ENCODE assay signal across 20 mouse cellular contexts in the genomic region with DNA sequence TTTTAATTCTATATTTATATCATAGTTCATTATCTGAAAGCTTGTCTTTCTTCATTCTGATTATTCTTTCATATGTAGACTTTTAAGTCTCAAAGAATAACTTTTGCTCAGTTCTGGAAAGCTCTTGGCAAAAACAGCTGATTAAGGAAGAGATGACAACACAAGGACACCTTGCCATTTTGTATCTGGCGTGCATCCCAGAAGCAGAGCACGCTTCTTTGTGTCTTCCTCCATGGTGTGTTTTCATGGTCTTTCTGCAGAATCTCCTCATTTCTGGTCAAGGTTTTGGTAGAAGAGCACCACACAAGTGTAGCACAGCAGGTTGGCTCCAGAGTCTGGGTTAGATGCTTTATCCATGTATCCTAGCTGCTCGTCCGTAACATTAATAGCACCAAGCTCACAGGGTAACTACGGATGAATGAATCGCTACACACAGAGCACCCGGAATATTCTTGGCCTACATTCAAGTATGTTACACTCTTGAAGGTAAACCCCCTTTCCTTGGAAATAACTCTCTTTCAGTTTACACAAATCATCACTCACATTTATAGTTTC.
DNase-seq lines count a peak whose midpoint lies in the region; ATAC-seq and TF ChIP-seq lines count a peak whose summit lies in the region.
"Had no signal": no experiment of that assay in that cellular context is flagged by ENCODE, and none has a peak within 500 bp of the region (broad histone marks: within the 10 kb centered on the region; RNA-seq: fewer than 3 reads in every experiment).

No protein-coding gene starts in this region.

- H3K27ac ChIP-seq in hindbrain, postnatal 0 days = no peak overlapping the region
- H3K27ac ChIP-seq in hindbrain, embryonic 14.5 days = no peak overlapping the region
- H3K27ac ChIP-seq in lung, embryonic 14.5 days (ENCODE audit: low read depth) = no peak overlapping the region
- H3K27ac ChIP-seq in forebrain, embryonic 10.5 days = no peak overlapping the region
- H3K27ac ChIP-seq: heart, embryonic 13.5 days; hindbrain, embryonic 15.5 days; stomach, embryonic 15.5 days had no signal

- no peaks in the 10 kb centered on the region for H3K27me3 ChIP-seq in hindbrain, postnatal 0 days (ENCODE audit: insufficient read depth, low read length)
- H3K27me3 ChIP-seq in hindbrain, embryonic 14.5 days (ENCODE audit: control insufficient read depth, insufficient read depth, low read length) = no peaks in the 10 kb centered on the region
- H3K27me3 ChIP-seq in lung, embryonic 14.5 days (ENCODE audit: insufficient read depth, low read length) = no peaks in the 10 kb centered on the region
- H3K27me3 ChIP-seq in forebrain, embryonic 10.5 days (ENCODE audit: poor library complexity, severe bottlenecking) = no peaks in the 10 kb centered on the region
- H3K27me3 ChIP-seq: heart, embryonic 13.5 days; hindbrain, embryonic 15.5 days; stomach, embryonic 15.5 days had no signal

- DNase-seq in hindbrain, postnatal 0 days (ENCODE audit: low spot score) = peak; percentile 31
- DNase-seq in hindbrain, embryonic 14.5 days (ENCODE audit: low spot score) = no peak
- DNase-seq in lung, embryonic 14.5 days = peak; percentile 48
- no peak for DNase-seq in lung, adult 2 months
- DNase-seq in adrenal gland, postnatal 25 days = peak; percentile 55
- no peak for DNase-seq in layer of hippocampus, postnatal 36 days
- DNase-seq in forebrain, embryonic 10.5 days (ENCODE audit: extremely low spot score, low spot score) = no peak
- DNase-seq: cerebellum, postnatal 25 days; embryo, embryonic 11 days; heart, adult 18-20 months; heart, postnatal 36 days; lung, adult 18-20 months; lung, postnatal 36 days; retina, postnatal 1 day; thymus, adult 18-20 months had no signal

- no peak for TF ChIP-seq POLR2A in lung, adult 2 months (IDR thresholded peaks at IDR 0.05; ENCODE audit: borderline replicate concordance, extremely low read depth, low read depth, low read length)

- no peak overlapping the region for H3K4me2 ChIP-seq in hindbrain, postnatal 0 days (ENCODE audit: low read depth, low read length)
- no peak overlapping the region for H3K4me2 ChIP-seq in hindbrain, embryonic 14.5 days (replicated peaks)
- H3K4me2 ChIP-seq in lung, embryonic 14.5 days = no peak overlapping the region
- H3K4me2 ChIP-seq: heart, embryonic 13.5 days; hindbrain, embryonic 15.5 days; liver, embryonic 11.5 days; stomach, embryonic 15.5 days had no signal

- H3K36me3 ChIP-seq in hindbrain, postnatal 0 days (ENCODE audit: insufficient read depth, low read length) = no peaks in the 10 kb centered on the region
- H3K36me3 ChIP-seq in hindbrain, embryonic 14.5 days (replicated peaks; ENCODE audit: control insufficient read depth, insufficient read depth) = no peaks in the 10 kb centered on the region
- H3K36me3 ChIP-seq in lung, embryonic 14.5 days (ENCODE audit: insufficient read depth) = no peaks in the 10 kb centered on the region
- H3K36me3 ChIP-seq in forebrain, embryonic 10.5 days (replicated peaks) = no peaks in the 10 kb centered on the region
- H3K36me3 ChIP-seq: heart, embryonic 13.5 days; hindbrain, embryonic 15.5 days; stomach, embryonic 15.5 days had no signal

- no peak for TF ChIP-seq CTCF in hindbrain, postnatal 0 days (IDR thresholded peaks at IDR 0.05; ENCODE audit: low read depth)
- TF ChIP-seq CTCF in lung, embryonic 14.5 days (IDR thresholded peaks at IDR 0.05; ENCODE audit: low read depth) = no peak
- TF ChIP-seq CTCF in lung, adult 2 months (IDR thresholded peaks at IDR 0.05; ENCODE audit: insufficient read depth, low read length) = no peak

- no peaks in the 10 kb centered on the region for H3K9me3 ChIP-seq in hindbrain, postnatal 0 days (ENCODE audit: low read length)
- H3K9me3 ChIP-seq in hindbrain, embryonic 14.5 days (ENCODE audit: control insufficient read depth, low read length) = no peaks in the 10 kb centered on the region
- no peaks in the 10 kb centered on the region for H3K9me3 ChIP-seq in lung, embryonic 14.5 days (ENCODE audit: low read depth, low read length)
- no peaks in the 10 kb centered on the region for H3K9me3 ChIP-seq in forebrain, embryonic 10.5 days
- H3K9me3 ChIP-seq: heart, embryonic 13.5 days; hindbrain, embryonic 15.5 days; stomach, embryonic 15.5 days had no signal

- 47% methylated on average over 7 of the region's 7 CpGs for WGBS in hindbrain, postnatal 0 days
- WGBS in hindbrain, embryonic 14.5 days = 85% methylated on average over 7 of the region's 7 CpGs
- WGBS in lung, embryonic 14.5 days = 50% methylated on average over 7 of the region's 7 CpGs
- WGBS in lung, adult 2 months = 64% methylated on average over 7 of the region's 7 CpGs
- WGBS in forebrain, embryonic 10.5 days = 95% methylated on average over 7 of the region's 7 CpGs

- no peak overlapping the region for H3K4me3 ChIP-seq in hindbrain, postnatal 0 days (ENCODE audit: low read length)
- H3K4me3 ChIP-seq in hindbrain, embryonic 14.5 days (replicated peaks; ENCODE audit: low read length) = no peak overlapping the region
- no peak overlapping the region for H3K4me3 ChIP-seq in lung, embryonic 14.5 days (ENCODE audit: low read depth, low read length)
- no peak overlapping the region for H3K4me3 ChIP-seq in lung, adult 2 months (replicated peaks; ENCODE audit: extremely low read depth, low read depth, low read length)
- H3K4me3 ChIP-seq in forebrain, embryonic 10.5 days = no peak overlapping the region
- H3K4me3 ChIP-seq: heart, embryonic 13.5 days; hindbrain, embryonic 15.5 days; stomach, embryonic 15.5 days had no signal

- no peak overlapping the region for H3K9ac ChIP-seq in hindbrain, postnatal 0 days (replicated peaks; ENCODE audit: low read length)
- no peak overlapping the region for H3K9ac ChIP-seq in hindbrain, embryonic 14.5 days
- no peak overlapping the region for H3K9ac ChIP-seq in lung, embryonic 14.5 days
- H3K9ac ChIP-seq: heart, embryonic 13.5 days; hindbrain, embryonic 15.5 days; stomach, embryonic 15.5 days had no signal

- ATAC-seq in hindbrain, postnatal 0 days = no peak
- ATAC-seq in hindbrain, embryonic 14.5 days (ENCODE audit: low FRiP score) = no peak
- ATAC-seq in lung, embryonic 14.5 days (ENCODE audit: insufficient read depth) = no peak
- ATAC-seq: intestine, embryonic 16.5 days had no signal

- H3K4me1 ChIP-seq in hindbrain, postnatal 0 days (ENCODE audit: insufficient read depth, low read length) = no peaks in the 10 kb centered on the region
- H3K4me1 ChIP-seq in hindbrain, embryonic 14.5 days (replicated peaks; ENCODE audit: control insufficient read depth, insufficient read depth, low read length) = no peaks in the 10 kb centered on the region
- H3K4me1 ChIP-seq in lung, embryonic 14.5 days (ENCODE audit: insufficient read depth) = no peaks in the 10 kb centered on the region
- H3K4me1 ChIP-seq in lung, adult 2 months (ENCODE audit: control insufficient read depth, insufficient read depth, low read length) = no peaks in the 10 kb centered on the region
- peaks cover 14% of the 10 kb centered on the region for H3K4me1 ChIP-seq in forebrain, embryonic 10.5 days
- H3K4me1 ChIP-seq: hindbrain, embryonic 15.5 days; stomach, embryonic 15.5 days had no signal

Comparison
In these comparisons a context has a peak if more than half of its experiments do, and no peak if none do; other contexts are left out.
1. DNase-seq: peak in hindbrain, postnatal 0 days (single experiment), lung, embryonic 14.5 days (single experiment) and adrenal gland, postnatal 25 days (single experiment); none in hindbrain, embryonic 14.5 days (single experiment), lung, adult 2 months (single experiment), layer of hippocampus, postnatal 36 days (0 of 2) and forebrain, embryonic 10.5 days (single experiment).